Mouse (Mus musculus) CH12.LX (cell line): Measurements from ENCODE around the gene Dync2li1.
A peak's percentile ranks its signal among the peaks of the same experiment; 100 is the strongest.

ENCODE experiments used
- CTCF ChIP-seq, 2 experiments: IDR thresholded peaks in 1 of 2; conservative IDR thresholded peaks in 1 of 2; 2 replicates each; pipeline ENCODE4 v1.5.1; 2011 to 2012; ENCODE audit warnings: low read depth in 2 of 2, low read length in 2 of 2, improper control_type of control experiment in 1 of 2, inconsistent platforms in 1 of 2, mild to moderate bottlenecking in 1 of 2, moderate library complexity in 1 of 2
- EP300 ChIP-seq: IDR thresholded peaks from 2 replicates; pipeline ENCODE4 v1.6.1; 2011; ENCODE audit warnings: low read length, improper control_type of control experiment
- GABPA ChIP-seq: IDR thresholded peaks from 2 replicates; pipeline ENCODE4 v1.6.1; 2012; ENCODE audit warnings: low read depth, low read length, improper control_type of control experiment, inconsistent platforms; ENCODE audit not compliant: insufficient replicate concordance
- SIN3A ChIP-seq: IDR thresholded peaks from 2 replicates; pipeline ENCODE4 v1.6.1; 2012; ENCODE audit warnings: low read length, improper control_type of control experiment, inconsistent platforms
- TCF12 ChIP-seq: IDR thresholded peaks from 2 replicates; pipeline ENCODE4 v1.6.1; 2014; ENCODE audit warnings: low read depth, mild to moderate bottlenecking, inconsistent platforms, low read length, improper control_type of control experiment
- USF1 ChIP-seq: IDR thresholded peaks from 2 replicates; pipeline ENCODE4 v1.6.1; 2014; ENCODE audit warnings: low read depth, mild to moderate bottlenecking, inconsistent platforms, low read length, improper control_type of control experiment
- ZKSCAN1 ChIP-seq: IDR thresholded peaks from 2 replicates; pipeline ENCODE4 v1.6.1; 2012; ENCODE audit warnings: low read depth, inconsistent platforms, low read length, improper control_type of control experiment, borderline replicate concordance

- no peak for TF ChIP-seq CTCF (conservative IDR thresholded peaks at IDR 0.05 in 1 of 2, IDR thresholded peaks at IDR 0.05 in 1 of 2; ENCODE audit: low read depth in 2 of 2, low read length in 2 of 2)
- TF ChIP-seq TCF12 = peak; percentile 52; the same call in 1 of the 2 replicates
- peak; percentile 58 for TF ChIP-seq EP300
- TF ChIP-seq GABPA = no peak
- no peak for TF ChIP-seq SIN3A
- no peak for TF ChIP-seq USF1
- no peak for TF ChIP-seq ZKSCAN1
Observed at GRCm38 (mm10) chr17:84608606-84609005, 17.7 kb upstream of the Dync2li1 start.
